Mouse (Mus musculus): ENCODE data around the gene Abca17.

Abca17 gene

DNA sequence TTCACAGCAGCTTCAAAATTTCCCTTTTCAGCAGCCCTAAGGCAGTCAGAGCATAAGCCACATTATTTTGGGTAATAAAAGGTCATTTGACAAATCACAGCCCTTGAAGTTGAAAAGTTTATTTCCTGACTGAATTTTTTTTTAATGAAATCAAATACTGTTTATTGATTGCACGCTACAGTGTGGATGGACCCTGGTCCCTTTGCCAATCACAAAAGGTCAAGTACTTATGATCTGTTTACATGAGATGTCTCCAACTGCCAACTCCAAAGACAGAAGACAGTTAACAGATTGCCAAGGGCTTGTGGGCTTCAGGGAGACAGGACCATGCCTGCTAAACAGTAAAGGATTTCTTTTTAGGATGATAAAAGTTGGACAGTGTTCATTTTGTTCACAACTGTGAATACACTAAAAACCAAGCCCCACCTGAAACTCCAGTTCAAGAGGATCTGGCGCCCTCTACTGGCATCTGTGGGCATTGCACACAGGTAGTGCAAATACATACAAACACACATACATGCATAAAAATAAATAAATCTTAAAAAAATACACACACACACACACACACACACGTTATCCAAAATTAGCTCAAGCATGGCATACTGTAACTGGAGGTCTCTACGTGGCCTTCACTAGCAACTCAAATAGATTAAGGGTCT lies 107.4 kb downstream of the Abca17 start:
- no peak for DNase-seq (ENCODE audit: low spot score in 2 of 2)

- no peak for DNase-seq (ENCODE audit: low spot score in 2 of 2)
Observed at GRCm38 (mm10) chr17:24236921-24237320, 113.9 kb downstream of the Abca17 start.

- DNase-seq (ENCODE audit: low spot score in 2 of 2), result no peak
Observed at GRCm38 (mm10) chr17:24236479-24236878, 114.4 kb downstream of the Abca17 start.

DNA sequence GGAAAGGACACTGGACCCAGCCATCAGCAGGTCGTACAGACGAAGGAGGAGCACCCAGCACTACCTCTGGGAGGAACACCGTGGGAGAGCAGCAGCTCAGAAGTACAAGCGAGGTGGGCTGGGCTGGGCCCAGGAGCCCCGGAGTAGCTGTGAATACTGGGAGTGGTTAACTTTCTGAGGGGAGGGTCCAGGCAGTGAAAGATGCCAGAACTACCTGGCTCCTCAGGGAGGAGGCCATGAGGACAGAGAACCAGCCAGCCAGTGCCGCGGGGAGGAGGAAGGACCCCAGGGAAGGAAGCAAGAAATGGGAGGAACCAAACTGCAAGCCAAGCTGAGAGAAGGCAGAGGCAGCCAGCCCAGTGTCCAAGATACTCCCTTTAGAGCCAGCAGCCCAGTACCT lies 122.9 kb downstream of the Abca17 start:
- no peak for DNase-seq (ENCODE audit: low spot score in 2 of 2)

- no peak for DNase-seq (ENCODE audit: low spot score in 2 of 2)
Observed at GRCm38 (mm10) chr17:24226721-24227120, 124.1 kb downstream of the Abca17 start.

DNA sequence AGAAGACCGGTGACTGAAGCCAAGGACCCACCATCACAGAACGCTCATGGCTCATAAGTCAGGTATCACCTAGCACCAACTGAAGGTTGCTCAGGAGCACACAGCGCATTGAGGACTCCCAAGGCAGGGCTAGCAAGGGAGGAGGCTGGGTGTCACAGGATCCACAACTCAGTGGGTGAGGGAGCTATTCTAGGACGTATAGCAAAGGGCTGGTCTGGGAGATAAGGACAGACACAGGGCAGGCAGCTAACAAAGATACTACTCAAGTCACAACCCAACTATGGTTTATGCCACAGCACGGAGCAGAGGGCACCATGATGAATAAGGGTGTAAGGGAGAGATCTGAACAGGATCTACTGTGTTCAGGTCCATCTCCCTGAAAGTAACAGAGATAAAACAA lies 125.0 kb downstream of the Abca17 start:
- no peak for DNase-seq (ENCODE audit: low spot score in 2 of 2)

DNA sequence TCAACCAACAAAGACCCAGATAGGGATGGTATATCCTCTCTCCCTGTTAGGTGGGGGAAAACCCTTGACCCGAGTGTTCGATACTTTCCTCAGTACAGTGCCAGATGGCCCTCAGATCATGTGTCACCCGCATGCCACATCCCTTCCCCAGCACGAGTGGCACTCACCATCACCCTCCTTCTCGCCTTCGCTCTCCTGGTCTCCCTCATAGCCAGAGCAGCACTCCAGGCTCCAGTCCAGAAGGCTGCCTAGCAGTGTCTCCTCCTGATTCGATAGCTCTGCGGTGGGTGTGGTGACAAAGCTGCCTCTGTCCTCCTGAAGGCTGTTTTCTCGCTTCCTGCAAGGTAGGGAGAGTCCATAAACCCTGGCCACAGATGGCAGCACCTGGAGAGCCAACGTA lies 126.1 kb downstream of the Abca17 start:
- no peak for DNase-seq (ENCODE audit: low spot score in 2 of 2)

DNA sequence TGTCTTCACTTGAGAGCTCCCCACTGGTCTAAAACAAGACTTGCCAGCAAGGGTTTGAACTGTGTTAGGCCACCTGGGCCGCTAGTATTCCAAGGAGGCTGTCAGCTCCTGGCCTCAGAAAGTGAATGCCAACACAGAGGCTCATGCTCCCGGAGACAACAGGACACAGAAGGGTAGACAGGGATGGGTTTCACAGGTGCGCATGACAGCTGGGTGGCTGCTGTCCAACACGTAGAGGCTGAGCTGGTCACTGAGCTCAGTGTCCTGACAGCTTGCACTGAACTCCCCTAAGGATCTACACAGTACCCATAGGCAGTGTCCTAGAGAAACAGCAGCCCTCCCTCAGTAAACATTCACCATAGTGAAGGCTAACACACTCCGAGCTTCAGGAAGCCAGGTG lies 127.4 kb downstream of the Abca17 start:
- DNase-seq (ENCODE audit: low spot score in 2 of 2), result no peak

DNA sequence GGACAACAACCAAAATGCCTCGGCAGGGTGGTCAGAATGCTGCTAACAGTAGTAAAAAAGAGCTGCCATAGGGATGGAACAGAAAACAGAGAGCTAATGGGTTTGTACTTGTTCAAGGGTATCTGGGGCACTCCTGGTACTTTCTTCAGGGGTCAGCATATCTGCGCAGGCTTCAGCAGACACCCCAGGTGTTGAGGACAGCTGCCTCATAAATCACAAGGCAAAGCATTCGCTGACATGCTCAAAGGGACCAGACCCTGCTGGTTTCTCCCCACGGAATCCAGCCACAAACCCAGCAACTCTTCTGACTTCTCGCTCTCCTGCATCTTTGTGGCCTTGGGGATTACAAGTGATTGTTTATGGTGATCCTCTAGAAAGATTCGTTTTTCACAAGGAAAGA lies 128.2 kb downstream of the Abca17 start:
- DNase-seq (ENCODE audit: low spot score in 2 of 2), result no peak

DNA sequence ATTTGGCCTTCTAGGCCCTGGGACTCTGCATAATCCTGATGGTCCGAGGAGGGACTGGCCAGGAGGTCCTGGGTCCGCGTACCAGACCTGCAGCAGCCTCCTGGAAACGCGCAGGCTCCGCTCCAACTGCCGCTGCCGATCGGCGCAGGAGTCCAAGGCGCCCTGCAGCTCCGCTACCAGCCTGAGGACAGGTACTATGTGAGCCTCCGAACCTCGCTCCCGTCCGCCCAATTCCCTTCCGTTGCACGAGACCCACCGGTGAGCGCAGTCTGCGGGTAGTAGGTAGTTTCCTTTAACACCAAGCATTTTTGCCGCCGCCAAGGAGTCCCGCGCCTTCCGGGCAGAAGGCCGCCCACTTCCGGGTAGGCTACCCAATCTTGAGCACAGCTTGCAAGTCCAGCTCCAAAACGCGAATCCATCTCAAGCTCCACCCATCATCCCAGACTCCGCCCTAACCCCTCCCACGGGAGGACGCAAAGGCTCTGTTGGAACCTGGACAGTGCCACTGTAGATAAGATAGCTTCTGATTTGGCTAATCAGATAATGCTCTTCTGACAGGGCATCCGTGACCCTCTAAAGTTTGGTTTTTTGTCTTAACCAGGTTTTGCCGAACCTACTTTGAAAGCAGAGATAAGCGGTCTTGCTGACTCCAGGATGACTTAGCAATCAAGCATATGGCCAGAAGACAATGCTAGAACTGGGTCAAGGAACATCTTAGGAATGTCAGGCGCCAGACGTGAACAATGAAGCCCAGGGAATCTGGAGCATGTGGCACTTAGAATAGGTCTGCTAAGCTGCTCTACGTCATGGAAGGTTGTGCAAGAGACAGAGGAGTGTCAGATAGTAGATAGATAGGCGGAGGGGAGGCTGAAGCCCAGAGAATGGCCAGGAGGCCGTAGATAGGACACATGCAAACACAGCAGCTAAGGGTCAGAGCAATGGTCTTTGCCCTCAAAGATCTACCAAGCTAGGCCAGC lies 130.1 kb downstream of the Abca17 start, which contains the start of gene Tedc2:
Tedc2 (minus strand) TSS at position 417 of the 977 bp plus-strand sequence.
- peak; percentile 90 to 91 for DNase-seq (ENCODE audit: low spot score in 2 of 2)

DNA sequence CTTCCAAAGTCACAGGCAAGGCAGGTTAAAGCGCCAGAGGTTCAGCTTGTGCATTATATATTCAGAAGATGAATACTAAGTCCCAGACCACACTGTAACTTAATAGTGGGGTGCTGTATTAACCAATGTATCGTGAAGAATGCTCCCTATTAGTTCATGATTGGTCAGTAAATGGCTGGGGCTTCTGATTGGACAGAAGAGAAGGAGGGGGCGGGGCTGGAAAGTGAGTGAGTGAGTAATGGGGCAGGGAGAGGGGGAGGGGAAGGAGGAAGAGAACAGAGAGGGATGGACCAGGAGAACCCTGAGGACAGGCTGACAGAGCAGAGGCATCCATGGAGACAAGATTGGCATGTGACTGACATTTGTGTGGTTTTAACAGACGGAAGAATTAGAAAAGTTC lies 134.0 kb downstream of the Abca17 start:
- no peak for DNase-seq (ENCODE audit: low spot score in 2 of 2)

Data from frontal cortex, postnatal 10 days (tissue).